Mouse (Mus musculus) stomach, embryonic 16.5 days (tissue): ENCODE results near the gene Dmwd. TPM values are rescaled to one million over a fixed set of nuclear protein-coding genes. Genes with fewer than 3 reads are reported as not detected.

Experiments
- ATAC-seq: fragments of 200-750 bp; cut with Nextera tagmentation; 2 replicates; pipeline ENCODE4 v1.8.0; 2017; ENCODE audit warnings: moderate number of reproducible peaks, moderate TSS enrichment; ENCODE audit not compliant: insufficient read depth, low FRiP score
- H3K27ac ChIP-seq: fragments of 300-500 bp; sonication (generic); 2 replicates; pipeline ENCODE4 v1.5.1; 2014; ENCODE audit warnings: low read length
- H3K27me3 ChIP-seq: fragments of 300-500 bp; sonication (generic); 2 replicates; pipeline ENCODE4 v1.6.1; 2014; ENCODE audit warnings: low read length, control low read depth, mixed read lengths; ENCODE audit not compliant: control insufficient read depth, insufficient read depth
- H3K36me3 ChIP-seq: fragments of 300-500 bp; sonication (generic); 2 replicates; pipeline ENCODE4 v1.6.1; 2014; ENCODE audit warnings: low read length; ENCODE audit not compliant: control insufficient read depth, insufficient read depth
- H3K4me1 ChIP-seq: fragments of 300-500 bp; sonication (generic); 2 replicates; pipeline ENCODE4 v1.6.1; 2014; ENCODE audit warnings: low read length, control low read depth, mixed read lengths; ENCODE audit not compliant: control insufficient read depth, insufficient read depth
- H3K4me2 ChIP-seq: fragments of 300-500 bp; sonication (generic); 2 replicates; pipeline ENCODE4 v1.6.1; 2014; ENCODE audit warnings: low read depth, low read length, mixed read lengths
- H3K4me3 ChIP-seq: fragments of 300-500 bp; sonication (generic); replicated peaks from 2 replicates; pipeline ENCODE4 v1.5.1; 2014; ENCODE audit warnings: mild to moderate bottlenecking, low read length
- H3K9ac ChIP-seq: fragments of 300-500 bp; sonication (generic); 2 replicates; pipeline ENCODE4 v1.6.1; 2014; ENCODE audit warnings: low read length
- H3K9me3 ChIP-seq: fragments of 300-500 bp; sonication (generic); replicated peaks from 2 replicates; pipeline ENCODE4 v1.6.1; 2016; ENCODE audit warnings: low read length, control low read depth; ENCODE audit not compliant: control insufficient read depth
- WGBS: fragments of 180-500 bp; shearing (Covaris S2); extraction: QIAGEN DNeasy Blood & Tissue Kit; methylation state at CpG from one replicate; pipeline ENCODE4 v1.1.7; 2014; 5-methylcytosine and 5-hydroxymethylcytosine counted together
- polyA plus RNA-seq: library from polyadenylated mRNA; unstranded; fragments of >200 nt; fragmentation: Nextera tagmentation; extraction: Ambion mirVana; gene quantifications from 2 replicates; pipeline ENCODE4 v1.2.1, GENCODE M21; 2015

Dmwd gene
- polyA plus RNA-seq, result 7.7 and 8.3 TPM in 2 replicates

GRCm38 (mm10) chr7:19075723-19076585, at the start of gene Dmwd:
Gene Dmwd, plus strand, starts transcription at chr7:19076227.
- under 1% methylated on average over 77 of the region's 91 CpGs for WGBS
- no peaks in the 10 kb centered on the region for H3K27me3 ChIP-seq
- peak within 1 kb of the TSS; percentile 75 for H3K27ac ChIP-seq
- H3K4me1 ChIP-seq, result peaks cover 17% of the 10 kb centered on the region
- peak within 1 kb of the TSS; percentile 96 for H3K9ac ChIP-seq
- H3K9me3 ChIP-seq, result no peaks in the 10 kb centered on the region
- ATAC-seq, result peak; percentile 97
- H3K36me3 ChIP-seq, result peaks cover 10% of the 10 kb centered on the region; the same call in 1 of the 2 replicates
- H3K4me3 ChIP-seq, result peak within 1 kb of the TSS; percentile 81
- H3K4me2 ChIP-seq, result peak within 1 kb of the TSS; percentile 87

DNA sequence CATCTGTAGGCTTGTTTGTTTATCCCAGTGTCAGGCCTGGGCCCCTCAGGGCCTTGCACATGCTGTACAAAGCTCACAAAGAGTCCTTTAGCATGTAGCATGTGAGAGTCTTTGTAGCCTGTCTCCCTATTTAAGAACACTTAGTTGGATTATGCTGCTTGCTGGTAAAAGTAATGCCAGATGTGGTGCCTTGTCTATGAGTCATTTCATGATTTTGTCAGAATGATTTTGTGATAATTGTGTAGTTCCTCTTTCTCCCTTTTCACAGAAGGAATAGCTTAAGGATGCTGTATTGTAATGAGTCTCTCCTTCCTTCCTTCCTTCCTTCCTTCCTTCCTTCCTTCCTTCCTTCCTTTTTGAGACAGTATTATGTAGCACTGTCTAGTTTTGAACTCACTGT, 48.0 kb upstream of the Dmwd start:
- Histone ChIP-seq H3K4me1 (peaks cover 18% of the 10 kb centered on the region), H3K27me3 (peaks cover 6% of the 10 kb centered on the region; the same call in 1 of the 2 replicates), H3K9ac (no peak overlapping the region), H3K4me2 (no peak overlapping the region), H3K9me3 (no peaks in the 10 kb centered on the region), H3K27ac (no peak overlapping the region), H3K4me3 (no peak overlapping the region), H3K36me3 (peaks cover 24% of the 10 kb centered on the region)
- no peak for ATAC-seq

GRCm38 (mm10) chr7:19029084-19029653, 46.9 kb upstream of the Dmwd start:
- H3K36me3 ChIP-seq, result peaks cover 26% of the 10 kb centered on the region
- no peaks in the 10 kb centered on the region for H3K9me3 ChIP-seq
- no peak overlapping the region for H3K4me2 ChIP-seq
- WGBS, result 61% methylated on average over 6 of the region's 6 CpGs
- H3K4me3 ChIP-seq, result no peak overlapping the region
- peak; percentile 12; the same call in 1 of the 2 replicates for ATAC-seq
- no peak overlapping the region for H3K27ac ChIP-seq
- no peak overlapping the region for H3K9ac ChIP-seq
- H3K27me3 ChIP-seq, result no peaks in the 10 kb centered on the region
- H3K4me1 ChIP-seq, result peaks cover 18% of the 10 kb centered on the region

DNA sequence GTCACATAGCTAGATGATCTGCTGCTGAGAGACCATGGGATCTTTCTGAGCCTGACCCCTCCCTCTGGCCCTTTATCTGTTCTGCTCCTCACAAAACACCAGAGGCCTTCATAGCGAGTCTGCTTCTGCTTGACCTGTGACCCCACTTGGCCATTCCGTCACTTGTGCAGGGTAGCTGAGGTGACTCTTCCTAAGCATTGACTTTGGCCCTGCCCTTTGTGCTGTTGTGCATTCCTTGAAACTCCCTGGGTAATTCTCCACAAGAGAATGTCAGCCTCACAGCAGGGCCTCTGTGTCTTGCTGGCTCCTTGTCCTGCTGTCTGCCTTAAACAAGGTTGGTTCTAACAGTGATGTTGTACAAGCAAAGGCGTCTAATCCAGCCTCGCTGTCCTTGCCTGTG, 44.4 kb upstream of the Dmwd start:
- Histone ChIP-seq H3K9ac (no peak overlapping the region), H3K27ac (no peak overlapping the region), H3K4me3 (no peak overlapping the region), H3K27me3 (no peaks in the 10 kb centered on the region), H3K9me3 (no peaks in the 10 kb centered on the region), H3K4me2 (no peak overlapping the region), H3K4me1 (peaks cover 2% of the 10 kb centered on the region; the same call in 1 of the 2 replicates), H3K36me3 (peaks cover 38% of the 10 kb centered on the region)
- WGBS, result 83% methylated on average over 4 of the region's 4 CpGs
- no peak for ATAC-seq

- no peak for ATAC-seq
- 94% methylated on average over 6 of the region's 6 CpGs for WGBS
- peaks cover 35% of the 10 kb centered on the region for H3K36me3 ChIP-seq
Observed at GRCm38 (mm10) chr7:19044616-19045015, 31.4 kb upstream of the Dmwd start.

GRCm38 (mm10) chr7:19046286-19047069, 29.5 kb upstream of the Dmwd start:
- ATAC-seq, result no peak
- Histone ChIP-seq H3K9me3 (no peaks in the 10 kb centered on the region), H3K4me3 (no peak overlapping the region), H3K36me3 (peaks cover 35% of the 10 kb centered on the region), H3K4me2 (no peak overlapping the region), H3K27ac (no peak overlapping the region), H3K9ac (no peak overlapping the region), H3K4me1 (no peaks in the 10 kb centered on the region), H3K27me3 (no peaks in the 10 kb centered on the region)
- WGBS, result 91% methylated on average over 11 of the region's 11 CpGs

More at GRCm38 (mm10) chr7:19044616-19045015, 31.4 kb upstream of the Dmwd start:
- H3K4me2 ChIP-seq, result no peak overlapping the region
- H3K4me1 ChIP-seq, result no peaks in the 10 kb centered on the region
- no peak overlapping the region for H3K4me3 ChIP-seq
- H3K9ac ChIP-seq, result no peak overlapping the region
- H3K27ac ChIP-seq, result no peak overlapping the region
- H3K9me3 ChIP-seq, result no peaks in the 10 kb centered on the region
- H3K27me3 ChIP-seq, result no peaks in the 10 kb centered on the region

DNA sequence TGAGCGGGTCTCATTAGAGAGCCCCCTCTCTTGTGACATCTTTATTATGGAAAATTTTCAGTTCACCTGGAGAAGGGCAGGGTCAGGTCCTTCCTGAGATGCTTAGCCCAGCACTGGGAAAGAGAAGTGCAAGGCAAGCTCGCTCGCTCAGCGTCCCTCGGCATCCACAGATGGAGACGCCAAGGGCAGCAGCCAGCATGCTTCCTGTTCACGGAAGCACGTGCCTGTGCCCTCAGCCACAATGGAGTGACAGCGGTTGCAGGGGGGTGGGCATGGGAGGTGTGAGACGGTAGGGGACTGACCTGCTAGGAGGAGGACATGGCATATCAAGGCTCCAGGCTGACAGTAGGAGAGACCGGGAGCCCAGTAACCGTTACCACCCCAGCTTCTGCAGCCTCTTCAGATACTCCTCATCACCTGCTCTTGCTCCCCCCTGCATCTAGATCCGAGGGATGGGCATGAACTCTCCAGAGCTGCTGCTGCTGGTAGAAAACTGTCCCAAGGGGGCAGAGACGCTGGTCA, 28.0 kb upstream of the Dmwd start:
- Histone ChIP-seq H3K9ac (no peak overlapping the region), H3K27ac (no peak overlapping the region), H3K27me3 (no peaks in the 10 kb centered on the region), H3K4me1 (no peaks in the 10 kb centered on the region), H3K4me2 (no peak overlapping the region), H3K9me3 (no peaks in the 10 kb centered on the region), H3K36me3 (peaks cover 40% of the 10 kb centered on the region), H3K4me3 (no peak overlapping the region)
- WGBS, result 85% methylated on average over 14 of the region's 14 CpGs
- no peak for ATAC-seq

- H3K36me3 ChIP-seq, result peaks cover 34% of the 10 kb centered on the region
- H3K4me3 ChIP-seq, result no peak overlapping the region
- no peak for ATAC-seq
- no peaks in the 10 kb centered on the region for H3K27me3 ChIP-seq
- H3K4me2 ChIP-seq, result no peak overlapping the region
- no peak overlapping the region for H3K9ac ChIP-seq
- H3K27ac ChIP-seq, result no peak overlapping the region
- H3K4me1 ChIP-seq, result 0 out of 2 replicates have a peak, but pooled peaks cover under 1% of the 10 kb centered on the region
- WGBS, result 85% methylated on average over 5 of the region's 5 CpGs
- H3K9me3 ChIP-seq, result no peaks in the 10 kb centered on the region
Observed at GRCm38 (mm10) chr7:19049252-19049651, 26.8 kb upstream of the Dmwd start.
